Mouse (Mus musculus): Measurements from ENCODE around the gene Fgfr2. TPM values are rescaled to one million over a fixed set of nuclear protein-coding genes. Genes with fewer than 3 reads are reported as not detected.

The Fgfr2 gene
- polyA plus RNA-seq, 1 experiment from 2014 or later: 20.3 TPM

- ATAC-seq (replicated peaks; ENCODE audit: extremely low read depth, insufficient read depth, low FRiP score): no peak
- 44% methylated on average over 4 of the region's 4 CpGs for WGBS
- no peak overlapping the region for H3K4me3 ChIP-seq (ENCODE audit: low read length)
These were observed 2559.3 kb downstream of the Fgfr2 start for GRCm38 (mm10) chr7:130563880-130564279.

GRCm38 (mm10) chr7:130563276-130563675, 2559.9 kb downstream of the Fgfr2 start:
- 92% methylated on average over 4 of the region's 4 CpGs for WGBS
- no peak for ATAC-seq (replicated peaks; ENCODE audit: extremely low read depth, insufficient read depth, low FRiP score)
- H3K27ac ChIP-seq (ENCODE audit: low read length): no peak overlapping the region

More at GRCm38 (mm10) chr7:130563880-130564279, 2559.3 kb downstream of the Fgfr2 start:
- Histone ChIP-seq H3K4me2 (ENCODE audit: low read depth, low read length) (no peak overlapping the region), H3K27ac (ENCODE audit: low read length) (no peak overlapping the region), H3K27me3 (ENCODE audit: control insufficient read depth, insufficient read depth, low read length) (no peaks in the 10 kb centered on the region), H3K9ac (ENCODE audit: low read length) (no peak overlapping the region), H3K9me3 (replicated peaks; ENCODE audit: control insufficient read depth, low read length) (no peaks in the 10 kb centered on the region), H3K36me3 (ENCODE audit: control insufficient read depth, insufficient read depth) (no peaks in the 10 kb centered on the region), H3K4me1 (ENCODE audit: control insufficient read depth, insufficient read depth, low read length) (peaks cover 5% of the 10 kb centered on the region)

GRCm38 (mm10) chr7:130560933-130561332, 2562.2 kb downstream of the Fgfr2 start:
- H3K27me3 ChIP-seq (ENCODE audit: control insufficient read depth, insufficient read depth, low read length): no peaks in the 10 kb centered on the region
- H3K4me1 ChIP-seq (ENCODE audit: control insufficient read depth, insufficient read depth, low read length): peaks cover 4% of the 10 kb centered on the region
- WGBS: no CpG with 5 or more reads among the region's 1 CpGs
- H3K36me3 ChIP-seq (ENCODE audit: control insufficient read depth, insufficient read depth): no peaks in the 10 kb centered on the region
- no peak overlapping the region for H3K9ac ChIP-seq (ENCODE audit: low read length)
- no peak overlapping the region for H3K27ac ChIP-seq (ENCODE audit: low read length)
- no peaks in the 10 kb centered on the region for H3K9me3 ChIP-seq (replicated peaks; ENCODE audit: control insufficient read depth, low read length)
- H3K4me3 ChIP-seq (ENCODE audit: low read length): no peak overlapping the region
- no peak for ATAC-seq (replicated peaks; ENCODE audit: extremely low read depth, insufficient read depth, low FRiP score)
- no peak overlapping the region for H3K4me2 ChIP-seq (ENCODE audit: low read depth, low read length)

More at GRCm38 (mm10) chr7:130563276-130563675, 2559.9 kb downstream of the Fgfr2 start:
- no peaks in the 10 kb centered on the region for H3K36me3 ChIP-seq (ENCODE audit: control insufficient read depth, insufficient read depth)
- no peak overlapping the region for H3K4me2 ChIP-seq (ENCODE audit: low read depth, low read length)
- H3K4me1 ChIP-seq (ENCODE audit: control insufficient read depth, insufficient read depth, low read length): peaks cover 4% of the 10 kb centered on the region
- no peak overlapping the region for H3K4me3 ChIP-seq (ENCODE audit: low read length)
- no peaks in the 10 kb centered on the region for H3K27me3 ChIP-seq (ENCODE audit: control insufficient read depth, insufficient read depth, low read length)
- H3K9ac ChIP-seq (ENCODE audit: low read length): no peak overlapping the region
- H3K9me3 ChIP-seq (replicated peaks; ENCODE audit: control insufficient read depth, low read length): no peaks in the 10 kb centered on the region

- no peak overlapping the region for H3K27ac ChIP-seq (ENCODE audit: low read length)
- no peak overlapping the region for H3K4me3 ChIP-seq (ENCODE audit: low read length)
- WGBS: 78% methylated on average over 4 of the region's 4 CpGs
- no peak overlapping the region for H3K9ac ChIP-seq (ENCODE audit: low read length)
- ATAC-seq (replicated peaks; ENCODE audit: extremely low read depth, insufficient read depth, low FRiP score): no peak
- H3K4me1 ChIP-seq (ENCODE audit: control insufficient read depth, insufficient read depth, low read length): 0 out of 2 replicates have a peak, but pooled peaks cover 2% of the 10 kb centered on the region
- no peak overlapping the region for H3K4me2 ChIP-seq (ENCODE audit: low read depth, low read length)
- no peaks in the 10 kb centered on the region for H3K27me3 ChIP-seq (ENCODE audit: control insufficient read depth, insufficient read depth, low read length)
- no peaks in the 10 kb centered on the region for H3K36me3 ChIP-seq (ENCODE audit: control insufficient read depth, insufficient read depth)
- H3K9me3 ChIP-seq (replicated peaks; ENCODE audit: control insufficient read depth, low read length): no peaks in the 10 kb centered on the region
These were observed 2564.6 kb downstream of the Fgfr2 start for GRCm38 (mm10) chr7:130558592-130558991.

GRCm38 (mm10) chr7:130555597-130555996, 2567.6 kb downstream of the Fgfr2 start:
- Histone ChIP-seq H3K36me3 (ENCODE audit: control insufficient read depth, insufficient read depth) (no peaks in the 10 kb centered on the region), H3K4me3 (ENCODE audit: low read length) (no peak overlapping the region), H3K4me1 (ENCODE audit: control insufficient read depth, insufficient read depth, low read length) (peaks cover 8% of the 10 kb centered on the region; the same call in 1 of the 2 replicates), H3K9me3 (replicated peaks; ENCODE audit: control insufficient read depth, low read length) (no peaks in the 10 kb centered on the region), H3K9ac (ENCODE audit: low read length) (no peak overlapping the region), H3K27me3 (ENCODE audit: control insufficient read depth, insufficient read depth, low read length) (no peaks in the 10 kb centered on the region), H3K27ac (ENCODE audit: low read length) (0 out of 2 replicates have a peak overlapping the region, but pooled peaks have one; percentile 12), H3K4me2 (ENCODE audit: low read depth, low read length) (no peak overlapping the region)
- 51% methylated on average over 5 of the region's 5 CpGs for WGBS
- ATAC-seq (replicated peaks; ENCODE audit: extremely low read depth, insufficient read depth, low FRiP score): peak; percentile 55; the same call in 1 of the 2 replicates

GRCm38 (mm10) chr7:130553321-130553720, 2569.8 kb downstream of the Fgfr2 start:
- WGBS: 75% methylated on average over 4 of the region's 4 CpGs
- Histone ChIP-seq H3K9ac (ENCODE audit: low read length) (no peak overlapping the region), H3K4me2 (ENCODE audit: low read depth, low read length) (no peak overlapping the region), H3K36me3 (ENCODE audit: control insufficient read depth, insufficient read depth) (no peaks in the 10 kb centered on the region), H3K4me3 (ENCODE audit: low read length) (no peak overlapping the region), H3K27me3 (ENCODE audit: control insufficient read depth, insufficient read depth, low read length) (no peaks in the 10 kb centered on the region), H3K9me3 (replicated peaks; ENCODE audit: control insufficient read depth, low read length) (no peaks in the 10 kb centered on the region), H3K27ac (ENCODE audit: low read length) (no peak overlapping the region), H3K4me1 (ENCODE audit: control insufficient read depth, insufficient read depth, low read length) (peaks cover 8% of the 10 kb centered on the region; the same call in 1 of the 2 replicates)
- no peak for ATAC-seq (replicated peaks; ENCODE audit: extremely low read depth, insufficient read depth, low FRiP score)

- 42% methylated on average over 5 of the region's 5 CpGs for WGBS
- H3K9ac ChIP-seq (ENCODE audit: low read length): no peak overlapping the region
- H3K4me1 ChIP-seq (ENCODE audit: control insufficient read depth, insufficient read depth, low read length): peaks cover 8% of the 10 kb centered on the region; the same call in 1 of the 2 replicates
- H3K4me2 ChIP-seq (ENCODE audit: low read depth, low read length): no peak overlapping the region
- H3K4me3 ChIP-seq (ENCODE audit: low read length): no peak overlapping the region
- peak overlapping the region; percentile 52; the same call in 1 of the 2 replicates for H3K27ac ChIP-seq (ENCODE audit: low read length)
- no peaks in the 10 kb centered on the region for H3K9me3 ChIP-seq (replicated peaks; ENCODE audit: control insufficient read depth, low read length)
- no peaks in the 10 kb centered on the region for H3K27me3 ChIP-seq (ENCODE audit: control insufficient read depth, insufficient read depth, low read length)
- peak; percentile 41; the same call in 1 of the 2 replicates for ATAC-seq (replicated peaks; ENCODE audit: extremely low read depth, insufficient read depth, low FRiP score)
- no peaks in the 10 kb centered on the region for H3K36me3 ChIP-seq (ENCODE audit: control insufficient read depth, insufficient read depth)
These were observed 2570.4 kb downstream of the Fgfr2 start for GRCm38 (mm10) chr7:130552780-130553179.

GRCm38 (mm10) chr7:130547635-130548175, 2575.4 kb downstream of the Fgfr2 start:
- peak overlapping the region; percentile 99; the same call in 1 of the 2 replicates for H3K9ac ChIP-seq (ENCODE audit: low read length)
- H3K9me3 ChIP-seq (replicated peaks; ENCODE audit: control insufficient read depth, low read length): no peaks in the 10 kb centered on the region
- H3K4me2 ChIP-seq (ENCODE audit: low read depth, low read length): peak overlapping the region; percentile 40
- peak overlapping the region; percentile 97 for H3K4me3 ChIP-seq (ENCODE audit: low read length)
- H3K36me3 ChIP-seq (ENCODE audit: control insufficient read depth, insufficient read depth): peaks cover 11% of the 10 kb centered on the region
- 0 out of 2 replicates have a peak overlapping the region, but pooled peaks have one; percentile 100 for H3K27ac ChIP-seq (ENCODE audit: low read length)
- no peaks in the 10 kb centered on the region for H3K27me3 ChIP-seq (ENCODE audit: control insufficient read depth, insufficient read depth, low read length)
- ATAC-seq (replicated peaks; ENCODE audit: extremely low read depth, insufficient read depth, low FRiP score): no peak
- 71% methylated on average over 12 of the region's 12 CpGs for WGBS
- H3K4me1 ChIP-seq (ENCODE audit: control insufficient read depth, insufficient read depth, low read length): peaks cover 16% of the 10 kb centered on the region

GRCm38 (mm10) chr7:130546791-130547484, 2576.2 kb downstream of the Fgfr2 start:
- Histone ChIP-seq H3K27me3 (ENCODE audit: control insufficient read depth, insufficient read depth, low read length) (no peaks in the 10 kb centered on the region), H3K4me2 (ENCODE audit: low read depth, low read length) (peak overlapping the region; percentile 81), H3K4me3 (ENCODE audit: low read length) (peak overlapping the region; percentile 97), H3K9ac (ENCODE audit: low read length) (peak overlapping the region; percentile 99), H3K4me1 (ENCODE audit: control insufficient read depth, insufficient read depth, low read length) (peaks cover 14% of the 10 kb centered on the region), H3K27ac (ENCODE audit: low read length) (peak overlapping the region; percentile 100), H3K36me3 (ENCODE audit: control insufficient read depth, insufficient read depth) (peaks cover 18% of the 10 kb centered on the region), H3K9me3 (replicated peaks; ENCODE audit: control insufficient read depth, low read length) (no peaks in the 10 kb centered on the region)
- ATAC-seq (replicated peaks; ENCODE audit: extremely low read depth, insufficient read depth, low FRiP score): peak; percentile 94
- WGBS: under 1% methylated on average over 84 of the region's 84 CpGs
